Mouse (Mus musculus) testis, postnatal 14 days (tissue): Measurements from ENCODE around the gene Slc2a12.

Experiments used
- DNase-seq: peaks from one replicate; pipeline ENCODE4 v3.0.0; 2021; ENCODE audit warnings: low spot score

Gene Slc2a12

GRCm38 (mm10) chr10:22728257-22728656 lies 83.4 kb downstream of the Slc2a12 start:
- DNase-seq, result no peak

GRCm38 (mm10) chr10:22730266-22730991 lies 85.6 kb downstream of the Slc2a12 start:
- no peak for DNase-seq

- DNase-seq, result no peak
Observed at GRCm38 (mm10) chr10:22730992-22731271, 86.1 kb downstream of the Slc2a12 start.

GRCm38 (mm10) chr10:22731272-22732093 lies 86.7 kb downstream of the Slc2a12 start, which contains the start of gene Tbpl1:
TSS of gene Tbpl1 (minus strand) at chr10:22731938.
- peak; percentile 97 for DNase-seq

GRCm38 (mm10) chr10:22732181-22732580 lies 87.4 kb downstream of the Slc2a12 start:
- no peak for DNase-seq

- DNase-seq, result no peak
Observed at GRCm38 (mm10) chr10:22745922-22746321, 101.1 kb downstream of the Slc2a12 start.

- no peak for DNase-seq
Observed at GRCm38 (mm10) chr10:22746334-22747322, 101.8 kb downstream of the Slc2a12 start.

GRCm38 (mm10) chr10:22751175-22751682 lies 106.4 kb downstream of the Slc2a12 start:
- no peak for DNase-seq
